8 mouse cellular contexts compared by ENCODE assay signal in the genomic region with DNA sequence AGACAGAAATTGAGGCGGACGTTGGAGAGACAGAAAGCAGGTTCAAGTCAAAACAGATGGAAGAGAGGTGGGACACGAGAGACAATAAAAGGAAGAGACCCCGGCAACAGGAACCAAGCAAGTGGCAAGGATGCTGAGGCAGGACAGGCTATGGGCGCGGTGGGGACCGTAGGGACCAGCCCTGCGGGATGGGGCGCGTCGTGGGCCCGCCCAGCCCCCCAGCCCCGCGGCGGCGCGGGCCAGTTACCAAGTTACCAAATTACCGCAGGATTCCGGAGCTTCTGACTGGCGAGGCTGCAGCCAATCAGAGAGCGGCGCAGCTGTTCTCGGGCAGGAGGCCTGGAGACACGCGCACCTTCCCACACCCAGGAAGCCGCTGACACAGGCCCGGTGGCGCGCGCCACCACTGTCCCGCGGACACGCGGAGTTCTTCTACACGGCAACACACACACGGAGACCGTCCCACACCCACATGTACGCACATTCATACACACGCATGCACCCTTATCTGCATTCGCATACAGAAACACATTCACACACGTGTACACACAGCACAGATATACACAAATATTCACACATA. TPM values are rescaled to one million over a fixed set of nuclear protein-coding genes. Genes with fewer than 3 reads are reported as not detected.
A peak's percentile ranks its signal among the peaks of the same experiment; 100 is the strongest.
DNase-seq lines count a peak whose midpoint lies in the region; ATAC-seq lines count a peak whose summit lies in the region.

No protein-coding gene starts in this region.

- peak overlapping the region; percentile 86 for H3K27ac ChIP-seq in intestine, embryonic 15.5 days
- H3K27ac ChIP-seq in limb, embryonic 10.5 days: peak overlapping the region; percentile 90
- peak overlapping the region; percentile 72 for H3K27ac ChIP-seq in midbrain, embryonic 11.5 days (ENCODE audit: low read depth, low read length)

- peak; percentile 75 for ATAC-seq in intestine, embryonic 15.5 days
- peak; percentile 45 for ATAC-seq in midbrain, embryonic 11.5 days (ENCODE audit: low FRiP score)

- no peaks in the 10 kb centered on the region for H3K27me3 ChIP-seq in intestine, embryonic 15.5 days (replicated peaks)
- no peaks in the 10 kb centered on the region for H3K27me3 ChIP-seq in limb, embryonic 10.5 days (ENCODE audit: low read depth, poor library complexity, severe bottlenecking)
- H3K27me3 ChIP-seq in midbrain, embryonic 11.5 days (ENCODE audit: control insufficient read depth, insufficient read depth, low read length): no peaks in the 10 kb centered on the region; the same call in 1 of the 2 replicates

- H3K36me3 ChIP-seq in intestine, embryonic 15.5 days: no peaks in the 10 kb centered on the region
- H3K36me3 ChIP-seq in limb, embryonic 10.5 days: no peaks in the 10 kb centered on the region
- no peaks in the 10 kb centered on the region for H3K36me3 ChIP-seq in midbrain, embryonic 11.5 days (ENCODE audit: control insufficient read depth, insufficient read depth, low read length)

- peaks cover 26% of the 10 kb centered on the region for H3K4me1 ChIP-seq in intestine, embryonic 15.5 days (replicated peaks)
- H3K4me1 ChIP-seq in limb, embryonic 10.5 days: peaks cover 50% of the 10 kb centered on the region
- H3K4me1 ChIP-seq in midbrain, embryonic 11.5 days (ENCODE audit: control insufficient read depth, insufficient read depth, low read length): peaks cover 23% of the 10 kb centered on the region

- no peaks in the 10 kb centered on the region for H3K9me3 ChIP-seq in intestine, embryonic 15.5 days
- no peaks in the 10 kb centered on the region for H3K9me3 ChIP-seq in limb, embryonic 10.5 days (replicated peaks)
- H3K9me3 ChIP-seq in midbrain, embryonic 11.5 days (ENCODE audit: control insufficient read depth, low read length): no peaks in the 10 kb centered on the region

- peak overlapping the region; percentile 97 for H3K4me2 ChIP-seq in intestine, embryonic 15.5 days (replicated peaks)
- H3K4me2 ChIP-seq in midbrain, embryonic 11.5 days: peak overlapping the region; percentile 87

- intact Hi-C loops in gastrocnemius, postnatal 36 days (cut with DNase I): loop anchor here (10.0 kb wide), 1 partner anchor 319 kb away; the partner anchor contains the start of gene Arhgap35

- peak overlapping the region; percentile 29 for H3K9ac ChIP-seq in intestine, embryonic 15.5 days
- H3K9ac ChIP-seq in midbrain, embryonic 11.5 days (ENCODE audit: low read length): peak overlapping the region; percentile 68

- 2% methylated on average over 41 of the region's 41 CpGs for WGBS in intestine, embryonic 15.5 days
- 2% methylated on average over 41 of the region's 41 CpGs for WGBS in limb, embryonic 10.5 days
- WGBS in midbrain, embryonic 11.5 days: 1% methylated on average over 41 of the region's 41 CpGs

- peak overlapping the region; percentile 54 for H3K4me3 ChIP-seq in intestine, embryonic 15.5 days (replicated peaks)
- peak overlapping the region; percentile 64 for H3K4me3 ChIP-seq in limb, embryonic 10.5 days
- H3K4me3 ChIP-seq in midbrain, embryonic 11.5 days (ENCODE audit: low read depth, low read length): peak overlapping the region; percentile 41

- peak; percentile 70 to 88 for DNase-seq in left cerebral cortex, adult 18-20 months (ENCODE audit: low spot score in 2 of 2)
- DNase-seq in left cerebral cortex, adult 11 months (ENCODE audit: low spot score): no peak
- DNase-seq in embryo, embryonic 11.5 days (ENCODE audit: low read depth, low spot score): peak; percentile 56
- peak; percentile 74 to 76 for DNase-seq in gastrocnemius, postnatal 36 days
- DNase-seq in limb, embryonic 10.5 days (ENCODE audit: low spot score): peak; percentile 83
- peak; percentile 92 for DNase-seq in midbrain, embryonic 11.5 days (ENCODE audit: low spot score, missing footprints)
- peak; percentile 49 for DNase-seq in spleen, adult 12 weeks (ENCODE audit: low spot score)

RNA-seq across cellular contexts. Expression of gene Ccdc9, which starts 8.8 kb away (rescaled TPM):
- 100 to 1,000 TPM in 1 of 2 experiments, 10 to 100 TPM in 1; 81.0 to 102 TPM for total RNA-seq in left cerebral cortex, adult 18-20 months (2021)
- total RNA-seq in gastrocnemius, postnatal 36 days (2021): 10 to 100 TPM; 40.7 to 44.6 TPM
- 23.3 and 24.7 TPM in 2 replicates for polyA plus RNA-seq in intestine, embryonic 15.5 days (2015; fragmentation: Nextera tagmentation; extraction: Ambion mirVana)
- polyA plus RNA-seq in limb, embryonic 10.5 days (2016; fragmentation: Nextera tagmentation; extraction: Ambion mirVana): 36.3 and 36.8 TPM in 2 replicates
- 17.9 and 20.2 TPM in 2 replicates for polyA plus RNA-seq in midbrain, embryonic 11.5 days (2014; fragmentation: Nextera tagmentation; extraction: Ambion mirVana)

RNA-seq across cellular contexts. Expression of gene Bbc3, which starts 12.8 kb away (rescaled TPM):
- 10 to 100 TPM in 1 of 2 experiments, 1 to 10 TPM in 1; 7.5 to 11.8 TPM for total RNA-seq in left cerebral cortex, adult 18-20 months (2021)
- 1 to 10 TPM; 1.4 to 2.2 TPM for total RNA-seq in gastrocnemius, postnatal 36 days (2021)
- polyA plus RNA-seq in intestine, embryonic 15.5 days (2015; fragmentation: Nextera tagmentation; extraction: Ambion mirVana): 5.9 and 6.4 TPM in 2 replicates
- 14.5 and 19.1 TPM in 2 replicates for polyA plus RNA-seq in limb, embryonic 10.5 days (2016; fragmentation: Nextera tagmentation; extraction: Ambion mirVana)
- 6.3 and 8.3 TPM in 2 replicates for polyA plus RNA-seq in midbrain, embryonic 11.5 days (2014; fragmentation: Nextera tagmentation; extraction: Ambion mirVana)

RNA-seq across cellular contexts. Expression of gene Inafm1, which starts 22.0 kb away (rescaled TPM):
- 10 to 100 TPM; 38.0 to 39.7 TPM for total RNA-seq in left cerebral cortex, adult 18-20 months (2021)
- 10 to 100 TPM; 12.2 to 15.1 TPM for total RNA-seq in gastrocnemius, postnatal 36 days (2021)
- polyA plus RNA-seq in intestine, embryonic 15.5 days (2015; fragmentation: Nextera tagmentation; extraction: Ambion mirVana): 16.4 and 16.6 TPM in 2 replicates
- polyA plus RNA-seq in limb, embryonic 10.5 days (2016; fragmentation: Nextera tagmentation; extraction: Ambion mirVana): 5.4 and 7.4 TPM in 2 replicates
- 9.8 and 10.3 TPM in 2 replicates for polyA plus RNA-seq in midbrain, embryonic 11.5 days (2014; fragmentation: Nextera tagmentation; extraction: Ambion mirVana)

RNA-seq across cellular contexts. Expression of gene C5ar1, which starts 36.1 kb away (rescaled TPM):
- 1 to 10 TPM; 1.2 to 2.4 TPM for total RNA-seq in left cerebral cortex, adult 18-20 months (2021)
- total RNA-seq in gastrocnemius, postnatal 36 days (2021): 1 to 10 TPM; 1.7 to 1.8 TPM
- 2.4 TPM in 2 replicates for polyA plus RNA-seq in intestine, embryonic 15.5 days (2015; fragmentation: Nextera tagmentation; extraction: Ambion mirVana)
- 0.41 and 0.76 TPM in 2 replicates for polyA plus RNA-seq in limb, embryonic 10.5 days (2016; fragmentation: Nextera tagmentation; extraction: Ambion mirVana)
- 1.3 TPM in 2 replicates for polyA plus RNA-seq in midbrain, embryonic 11.5 days (2014; fragmentation: Nextera tagmentation; extraction: Ambion mirVana)

RNA-seq across cellular contexts. Expression of gene C5ar2, which starts 51.5 kb away (rescaled TPM):
- total RNA-seq in left cerebral cortex, adult 18-20 months (2021): under 1 TPM; 0.58 to 0.73 TPM
- under 1 TPM; 0.20 TPM for total RNA-seq in gastrocnemius, postnatal 36 days (2021)
- 0.13 and 0.23 TPM in 2 replicates for polyA plus RNA-seq in intestine, embryonic 15.5 days (2015; fragmentation: Nextera tagmentation; extraction: Ambion mirVana)
- 0.04 TPM in 1 of 2 replicates, not detected in the other for polyA plus RNA-seq in limb, embryonic 10.5 days (2016; fragmentation: Nextera tagmentation; extraction: Ambion mirVana)
- polyA plus RNA-seq in midbrain, embryonic 11.5 days (2014; fragmentation: Nextera tagmentation; extraction: Ambion mirVana): 0.12 TPM in 1 of 2 replicates, not detected in the other
